Mouse (Mus musculus): ENCODE measurements around the gene Gnl1.
"Not testable (repeated sequence)": the region's sequence is repeated elsewhere in the genome, so short reads cannot be mapped to it uniquely, and the experiment has no call there.

The Gnl1 gene

GRCm38 (mm10) chr17:35979401-35980362 is at the start of gene Gnl1, which contains the start of gene Prr3:
Gnl1 (plus strand) TSS chr17:35979851.
Prr3 (minus strand) TSS chr17:35980236.
- peak; percentile 93 for DNase-seq

GRCm38 (mm10) chr17:35930627-35931026 is 49.0 kb upstream of the Gnl1 start:
- DNase-seq: no peak

- no peak for DNase-seq
These were observed 47.0 kb upstream of the Gnl1 start for GRCm38 (mm10) chr17:35932608-35933007.

GRCm38 (mm10) chr17:35935763-35936162 is 43.9 kb upstream of the Gnl1 start:
- DNase-seq: not testable (repeated sequence)

GRCm38 (mm10) chr17:35937700-35938348 is 41.8 kb upstream of the Gnl1 start:
- peak; percentile 64 for DNase-seq

GRCm38 (mm10) chr17:35939108-35939507 is 40.5 kb upstream of the Gnl1 start:
- DNase-seq: no peak

GRCm38 (mm10) chr17:35939941-35940340 is 39.7 kb upstream of the Gnl1 start:
- DNase-seq: no peak

GRCm38 (mm10) chr17:35950946-35951345 is 28.7 kb upstream of the Gnl1 start:
- DNase-seq: not testable (repeated sequence)

- not testable (repeated sequence) for DNase-seq
These were observed 27.1 kb upstream of the Gnl1 start for GRCm38 (mm10) chr17:35952559-35952958.

- no peak for DNase-seq
These were observed 25.0 kb upstream of the Gnl1 start for GRCm38 (mm10) chr17:35954665-35955064.

GRCm38 (mm10) chr17:35958533-35959223 is 21.0 kb upstream of the Gnl1 start:
- no peak for DNase-seq

- DNase-seq: no peak
These were observed 16.4 kb upstream of the Gnl1 start for GRCm38 (mm10) chr17:35963279-35963678.

GRCm38 (mm10) chr17:35967621-35968020 is 12.0 kb upstream of the Gnl1 start:
- no peak for DNase-seq

GRCm38 (mm10) chr17:35969418-35970389 is 9.9 kb upstream of the Gnl1 start, which contains the start of gene Abcf1:
Abcf1 (minus strand) TSS chr17:35969761.
- DNase-seq: peak; percentile 100

GRCm38 (mm10) chr17:35972131-35972530 is 7.5 kb upstream of the Gnl1 start:
- DNase-seq: no peak

GRCm38 (mm10) chr17:35978811-35979400 is 745 bp upstream of the Gnl1 start:
- peak; percentile 78 for DNase-seq

- no peak for DNase-seq
These were observed 708 bp downstream of the Gnl1 start for GRCm38 (mm10) chr17:35980363-35980754.

GRCm38 (mm10) chr17:35981776-35982175 is 2.1 kb downstream of the Gnl1 start:
- no peak for DNase-seq

GRCm38 (mm10) chr17:35991781-35992180 is 12.1 kb downstream of the Gnl1 start:
- DNase-seq: no peak

- peak; percentile 93 for DNase-seq
These were observed 14.0 kb downstream of the Gnl1 start for GRCm38 (mm10) chr17:35993675-35994074.

- DNase-seq: peak; percentile 74
These were observed 14.7 kb downstream of the Gnl1 start for GRCm38 (mm10) chr17:35994175-35994878.
